Mouse (Mus musculus) limb, embryonic 14.5 days (tissue): ENCODE results near the gene Ptprs. TPM values are rescaled to one million over a fixed set of nuclear protein-coding genes. Genes with fewer than 3 reads are reported as not detected.

ENCODE experiments used
- ATAC-seq: fragments of 200-750 bp; cut with Nextera tagmentation; 2 replicates; pipeline ENCODE4 v1.8.0; 2017; ENCODE audit warnings: low read depth, moderate number of reproducible peaks, moderate TSS enrichment; ENCODE audit not compliant: low FRiP score
- DNase-seq: peaks from one replicate; pipeline ENCODE4 v3.0.0-alpha.2; 2015; ENCODE audit warnings: low spot score
- H3K27ac ChIP-seq: fragments of 300-500 bp; sonication (generic); replicated peaks from 2 replicates; pipeline ENCODE4 v1.5.1; 2014; ENCODE audit warnings: low read depth, mild to moderate bottlenecking, low read length, moderate library complexity, mixed read lengths
- H3K27me3 ChIP-seq: fragments of 300-500 bp; sonication (generic); 2 replicates; pipeline ENCODE4 v1.6.1; 2014; ENCODE audit warnings: low read length, mixed read lengths; ENCODE audit not compliant: control insufficient read depth, insufficient read depth
- H3K36me3 ChIP-seq: fragments of 300-500 bp; sonication (generic); 2 replicates; pipeline ENCODE4 v1.6.1; 2014; ENCODE audit warnings: mild to moderate bottlenecking, low read length, moderate library complexity, mixed read lengths; ENCODE audit not compliant: control insufficient read depth, insufficient read depth
- H3K4me1 ChIP-seq: fragments of 300-500 bp; sonication (generic); 2 replicates; pipeline ENCODE4 v1.6.1; 2014; ENCODE audit warnings: antibody characterized with exemption, low read length, mixed read lengths; ENCODE audit not compliant: control insufficient read depth, insufficient read depth
- H3K4me2 ChIP-seq: fragments of 300-500 bp; sonication (generic); replicated peaks from 2 replicates; pipeline ENCODE4 v1.6.1; 2014; ENCODE audit warnings: low read depth, mild to moderate bottlenecking, low read length, moderate library complexity; ENCODE audit not compliant: severe bottlenecking
- H3K4me3 ChIP-seq: fragments of 300-500 bp; sonication (generic); replicated peaks from 2 replicates; pipeline ENCODE4 v1.5.1; 2014; ENCODE audit warnings: low read length
- H3K9ac ChIP-seq: fragments of 300-500 bp; sonication (generic); 2 replicates; pipeline ENCODE4 v1.6.1; 2014; ENCODE audit warnings: mild to moderate bottlenecking, low read depth, low read length, moderate library complexity; ENCODE audit not compliant: severe bottlenecking
- H3K9me3 ChIP-seq: fragments of 300-500 bp; sonication (generic); 2 replicates; pipeline ENCODE4 v1.6.1; 2016; ENCODE audit warnings: low read length; ENCODE audit not compliant: control insufficient read depth
- POLR2A ChIP-seq: fragments of 200-500 bp; IDR thresholded peaks from 2 replicates; pipeline ENCODE4 v1.8.0; 2012; ENCODE audit warnings: inconsistent platforms, mild to moderate bottlenecking, moderate library complexity, borderline replicate concordance; ENCODE audit not compliant: insufficient read depth, insufficient read length; ENCODE audit errors: extremely low read depth
- WGBS: fragments of 180-500 bp; shearing (Covaris S2); extraction: QIAGEN DNeasy Blood & Tissue Kit; methylation state at CpG from one replicate; pipeline ENCODE4 v1.1.7; 2014; 5-methylcytosine and 5-hydroxymethylcytosine counted together
- polyA plus RNA-seq, 2 experiments: library from polyadenylated mRNA; depleted of rRNA in 1 of 2; stranded (reverse) in 1 of 2; unstranded in 1 of 2; fragments of >200 nt; fragmentation: Nextera tagmentation in 1 of 2; extraction: Ambion mirVana in 1 of 2; gene quantifications; 2 replicates each; pipeline versions ENCODE4 v1.2.1 to v1.2.3; 2012 to 2014

Ptprs gene
- polyA plus RNA-seq, 2 experiments, result 116 to 483 TPM

DNA sequence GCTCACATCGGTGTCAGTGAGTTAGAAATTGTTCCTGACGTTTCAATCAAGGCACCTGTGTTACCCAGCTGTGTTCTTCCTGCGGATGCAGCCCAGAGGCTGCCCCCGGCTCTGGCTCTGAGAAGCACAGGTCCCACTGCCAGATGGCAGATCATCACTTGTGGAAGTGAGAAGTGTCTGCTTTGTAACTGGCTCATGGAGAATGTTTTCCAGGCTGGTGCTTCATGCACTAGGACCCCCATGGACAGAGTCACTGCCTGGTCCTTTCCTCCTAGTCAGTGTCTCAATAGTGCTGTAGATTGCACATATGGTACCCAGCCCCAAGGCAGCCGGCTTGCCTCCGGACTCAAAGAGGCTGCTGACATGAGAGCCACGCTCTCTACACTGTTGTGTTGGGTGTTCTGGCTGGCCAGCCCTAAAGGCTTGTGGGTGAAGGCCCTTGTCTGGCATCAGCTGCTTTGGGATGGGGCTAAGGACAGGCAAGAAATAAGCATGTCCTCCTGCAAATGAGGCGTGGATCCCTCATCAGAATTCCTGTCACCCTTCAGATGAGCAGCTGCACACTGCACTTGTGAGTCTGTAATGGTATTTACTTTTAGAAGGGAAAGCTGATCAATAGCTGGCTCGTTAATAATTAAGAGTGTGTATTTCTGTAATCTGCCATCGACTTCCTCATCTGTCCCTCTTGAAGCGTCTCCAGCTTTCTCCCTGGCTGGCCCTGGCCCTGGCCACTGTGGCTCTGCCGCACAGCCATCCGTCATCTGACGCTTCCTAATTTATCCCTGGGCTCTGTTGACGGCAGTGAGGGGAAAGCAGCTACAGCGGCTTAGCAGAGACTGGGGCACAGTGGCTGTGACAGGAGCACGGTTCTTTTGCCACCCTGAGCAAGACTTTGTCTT lies 102.9 kb downstream of the Ptprs start:
- Histone ChIP-seq H3K4me1 (no peaks in the 10 kb centered on the region), H3K36me3 (peaks cover 87% of the 10 kb centered on the region), H3K9me3 (no peaks in the 10 kb centered on the region), H3K27ac (no peak overlapping the region), H3K9ac (no peak overlapping the region), H3K4me3 (no peak overlapping the region), H3K27me3 (no peaks in the 10 kb centered on the region), H3K4me2 (no peak overlapping the region)
- DNase-seq (no peak), ATAC-seq (no peak)
- 69% methylated on average over 17 of the region's 17 CpGs for WGBS
- no peak for TF ChIP-seq POLR2A

DNA sequence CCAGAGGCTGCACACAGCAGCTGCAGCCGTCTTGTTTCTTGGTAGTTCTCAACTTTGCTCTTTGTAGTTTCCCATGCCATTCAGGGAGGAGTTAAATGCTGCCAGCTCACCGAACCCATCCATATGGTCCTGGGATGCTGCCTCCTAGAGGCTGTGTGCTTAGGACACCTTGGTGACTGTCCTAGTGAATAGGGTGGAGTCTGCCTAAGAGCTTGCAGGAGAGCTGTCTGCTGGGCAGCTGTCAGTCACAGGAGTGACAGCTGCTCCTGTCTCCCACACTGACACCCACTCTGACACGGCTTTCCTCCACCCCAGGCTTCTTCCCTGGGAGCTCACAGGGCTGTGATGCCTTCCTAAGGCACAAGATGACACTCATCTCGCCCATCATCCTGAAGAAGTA lies 104.2 kb downstream of the Ptprs start:
- H3K36me3 ChIP-seq, result peaks cover 86% of the 10 kb centered on the region
- WGBS, result 68% methylated on average over 4 of the region's 4 CpGs

DNA sequence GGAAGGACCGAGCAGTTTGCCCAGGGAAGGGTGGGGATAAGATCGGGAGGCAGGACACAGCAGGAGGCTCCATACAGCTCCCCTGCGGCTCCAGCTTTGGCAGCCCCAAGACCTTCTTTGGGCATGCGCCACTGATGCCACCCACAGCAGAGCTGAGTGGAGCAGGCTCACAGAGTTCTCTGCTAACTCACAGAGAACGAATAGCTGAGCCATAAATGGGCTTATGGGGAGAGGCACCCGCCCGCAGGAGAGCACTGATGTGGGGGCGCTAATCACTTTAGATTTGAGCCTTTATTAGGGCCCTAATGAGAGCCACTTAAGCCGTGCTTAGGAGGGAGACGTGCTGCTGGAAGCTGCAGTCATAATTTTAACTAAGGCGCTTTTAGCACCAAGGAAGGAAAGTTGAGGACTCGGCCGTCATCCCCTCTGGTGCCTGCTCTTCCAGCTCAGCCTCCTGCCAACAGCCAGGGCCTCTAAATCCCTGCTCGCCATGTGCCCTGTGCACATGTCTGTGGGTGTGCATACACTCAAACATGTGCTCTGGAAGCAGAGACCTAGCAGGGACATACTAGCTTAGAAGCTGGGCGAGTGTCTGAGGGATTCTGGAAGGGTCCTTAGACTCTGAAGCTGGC lies 105.1 kb downstream of the Ptprs start:
- Histone ChIP-seq H3K4me2 (no peak overlapping the region), H3K9me3 (no peaks in the 10 kb centered on the region), H3K36me3 (peaks cover 86% of the 10 kb centered on the region), H3K27me3 (no peaks in the 10 kb centered on the region), H3K4me1 (no peaks in the 10 kb centered on the region), H3K27ac (no peak overlapping the region), H3K4me3 (no peak overlapping the region), H3K9ac (no peak overlapping the region)
- WGBS, result 50% methylated on average over 15 of the region's 15 CpGs
- TF ChIP-seq POLR2A, result no peak
- DNase-seq (no peak), ATAC-seq (no peak)

More for the DNA sequence above, 104.2 kb downstream of the Ptprs start:
- no peak for TF ChIP-seq POLR2A
- ATAC-seq (no peak), DNase-seq (no peak)
- H3K4me3 ChIP-seq, result no peak overlapping the region
- H3K4me1 ChIP-seq, result no peaks in the 10 kb centered on the region
- no peak overlapping the region for H3K4me2 ChIP-seq
- no peak overlapping the region for H3K27ac ChIP-seq
- no peaks in the 10 kb centered on the region for H3K9me3 ChIP-seq
- no peaks in the 10 kb centered on the region for H3K27me3 ChIP-seq
- H3K9ac ChIP-seq, result no peak overlapping the region

DNA sequence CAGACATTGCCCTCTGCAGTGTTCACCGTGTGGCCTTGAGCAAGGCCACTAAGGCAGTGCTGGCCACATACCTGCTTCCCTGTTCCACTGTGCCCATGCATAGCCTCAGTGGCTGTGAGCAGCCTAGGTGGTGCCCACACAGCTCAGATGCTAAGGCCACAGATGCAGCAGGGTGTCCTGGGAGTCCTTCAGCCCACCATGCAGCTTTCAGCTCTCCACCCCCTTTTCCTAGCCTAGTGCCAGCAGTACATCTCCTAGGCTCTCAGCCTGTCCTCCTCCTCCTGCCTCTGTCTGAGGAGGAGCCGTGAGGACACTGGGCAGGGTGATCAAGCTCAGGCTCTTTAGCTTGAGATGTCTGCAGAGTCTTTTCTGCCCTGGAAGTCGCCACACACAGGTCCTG lies 106.2 kb downstream of the Ptprs start:
- H3K36me3 ChIP-seq, result peaks cover 83% of the 10 kb centered on the region
- DNase-seq (no peak), ATAC-seq (no peak)
- H3K4me3 ChIP-seq, result no peak overlapping the region
- H3K27me3 ChIP-seq, result no peaks in the 10 kb centered on the region
- H3K9me3 ChIP-seq, result no peaks in the 10 kb centered on the region
- H3K4me2 ChIP-seq, result no peak overlapping the region
- no peak overlapping the region for H3K27ac ChIP-seq
- TF ChIP-seq POLR2A, result no peak
- H3K4me1 ChIP-seq, result no peaks in the 10 kb centered on the region
- WGBS, result 90% methylated on average over 3 of the region's 3 CpGs
- H3K9ac ChIP-seq, result no peak overlapping the region

DNA sequence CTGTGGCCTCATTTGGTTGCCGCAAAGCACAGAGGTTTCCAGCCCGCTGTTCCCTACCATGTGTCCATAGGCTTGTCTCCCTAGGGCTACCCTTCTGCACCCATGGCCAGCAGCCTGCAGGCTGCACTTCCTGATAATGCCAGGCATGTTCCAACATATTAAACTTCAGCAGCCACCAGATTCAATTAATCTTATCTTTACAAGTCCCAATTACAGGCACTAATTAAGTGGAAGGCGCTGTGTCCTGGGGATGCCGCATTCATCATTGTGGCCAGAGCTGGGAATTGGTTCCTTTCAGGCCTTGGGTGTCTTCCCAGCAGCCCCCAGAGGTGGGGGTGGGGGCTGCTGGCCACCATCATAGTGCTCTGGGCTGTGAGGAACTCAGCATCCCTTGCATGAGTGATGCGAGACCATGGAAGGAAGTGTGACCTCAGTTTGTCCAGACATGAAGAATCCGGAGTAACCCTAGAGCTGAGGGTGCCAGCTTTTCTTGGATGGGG lies 107.9 kb downstream of the Ptprs start:
- Histone ChIP-seq H3K9me3 (no peaks in the 10 kb centered on the region), H3K4me1 (no peaks in the 10 kb centered on the region), H3K36me3 (peaks cover 77% of the 10 kb centered on the region), H3K4me3 (no peak overlapping the region), H3K4me2 (no peak overlapping the region), H3K27ac (no peak overlapping the region), H3K27me3 (no peaks in the 10 kb centered on the region), H3K9ac (no peak overlapping the region)
- 92% methylated on average over 6 of the region's 6 CpGs for WGBS
- no peak for TF ChIP-seq POLR2A
- ATAC-seq (no peak), DNase-seq (no peak)
